Mouse (Mus musculus) lung, adult 2 months (tissue): ENCODE data around the gene Naaa.

Experiments
- CTCF ChIP-seq: fragments of 200-500 bp; IDR thresholded peaks from 2 replicates; pipeline ENCODE4 v1.5.1; 2011; ENCODE audit warnings: mild to moderate bottlenecking, low read length, control low read depth; ENCODE audit not compliant: insufficient read depth
- POLR2A ChIP-seq: fragments of 200-500 bp; IDR thresholded peaks from 2 replicates; pipeline ENCODE4 v1.6.1; 2011; ENCODE audit warnings: low read depth, mild to moderate bottlenecking, control low read depth, low read length, borderline replicate concordance; ENCODE audit errors: extremely low read depth

DNA sequence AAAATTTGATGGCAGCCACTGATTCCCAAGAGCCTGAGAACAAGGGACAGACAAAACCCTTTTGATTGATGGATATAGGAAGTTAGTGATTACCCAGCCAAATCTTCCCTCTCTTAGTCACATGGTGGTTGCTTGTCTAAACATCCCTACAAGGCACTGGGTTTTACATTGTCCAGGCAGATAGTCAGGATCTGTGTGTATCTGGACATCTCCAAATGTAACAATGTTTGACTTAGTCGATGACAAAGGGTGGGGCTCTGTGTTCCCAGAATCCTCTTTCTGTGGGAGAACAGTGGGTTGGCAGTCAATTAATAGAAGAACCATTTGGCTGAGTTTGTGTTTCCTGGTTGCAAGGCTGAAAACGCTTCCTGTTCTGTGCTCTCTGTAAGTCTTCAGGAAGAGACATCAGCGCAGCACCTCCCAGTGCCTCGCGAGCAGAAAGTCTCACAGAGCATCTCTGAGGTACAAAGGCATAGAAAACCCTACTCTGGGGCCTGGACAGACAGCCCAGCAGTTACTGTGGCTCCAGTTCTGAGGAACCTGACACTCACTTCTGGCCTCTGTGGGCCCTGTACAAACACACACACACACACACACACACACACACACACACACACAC, 42.9 kb downstream of the Naaa start:
- TF ChIP-seq CTCF (no peak), POLR2A (no peak)
